Mouse (Mus musculus) spleen, adult 2 months (tissue): ENCODE data around the gene CK137956. TPM values are rescaled to one million over a fixed set of nuclear protein-coding genes. Genes with fewer than 3 reads are reported as not detected.

Experiments
- DNase-seq, 2 experiments: peaks; one replicate each; pipeline versions ENCODE4 v3.0.0 to v3.0.0-alpha.2; 2012 to 2021; ENCODE audit warnings: low spot score in 2 of 2, low read depth in 1 of 2
- H3K27ac ChIP-seq: fragments of 200-500 bp; 2 replicates; pipeline ENCODE4 v1.5.1; 2012; ENCODE audit warnings: low read length, inconsistent platforms; ENCODE audit not compliant: insufficient read depth
- H3K27me3 ChIP-seq: fragments of 200-500 bp; 2 replicates; pipeline ENCODE4 v1.6.1; 2012; ENCODE audit warnings: mild to moderate bottlenecking, moderate library complexity, low read length, inconsistent platforms; ENCODE audit not compliant: control insufficient read depth, insufficient read depth
- H3K36me3 ChIP-seq: fragments of 200-500 bp; 2 replicates; pipeline ENCODE4 v1.6.1; 2012; ENCODE audit warnings: mild to moderate bottlenecking, low read length, inconsistent platforms; ENCODE audit not compliant: control insufficient read depth, insufficient read depth
- H3K4me1 ChIP-seq: fragments of 200-500 bp; 2 replicates; pipeline ENCODE4 v1.6.1; 2011; ENCODE audit warnings: inconsistent platforms; ENCODE audit not compliant: control insufficient read depth, insufficient read depth, insufficient read length
- H3K4me3 ChIP-seq: fragments of 200-500 bp; 2 replicates; pipeline ENCODE4 v1.5.1; 2011; ENCODE audit warnings: mild to moderate bottlenecking, inconsistent platforms; ENCODE audit not compliant: insufficient read depth, insufficient read length; ENCODE audit errors: extremely low read depth
- CTCF ChIP-seq: fragments of 200-500 bp; IDR thresholded peaks from 2 replicates; pipeline ENCODE4 v1.5.1; 2011; ENCODE audit warnings: mild to moderate bottlenecking, inconsistent platforms; ENCODE audit not compliant: insufficient read depth, insufficient read length, insufficient replicate concordance; ENCODE audit errors: extremely low read depth
- POLR2A ChIP-seq: fragments of 200-500 bp; IDR thresholded peaks from 2 replicates; pipeline ENCODE4 v1.6.1; 2011; ENCODE audit warnings: low read depth, low read length, inconsistent platforms
- WGBS: fragments of 180-500 bp; shearing (Covaris S2); methylation state at CpG from one replicate; pipeline ENCODE4 v1.1.7; 2018; 5-methylcytosine and 5-hydroxymethylcytosine counted together
- polyA plus RNA-seq: library from polyadenylated mRNA; depleted of rRNA; stranded (reverse); fragments of >200 nt; gene quantifications from 2 replicates; pipeline ENCODE4 v1.2.3, GENCODE M21; 2012

CK137956 gene
- polyA plus RNA-seq, 1 experiment, result not detected

- 86% methylated on average over 6 of the region's 6 CpGs for WGBS
- TF ChIP-seq POLR2A (no peak), CTCF (no peak)
- DNase-seq, result no peak
- H3K27me3 ChIP-seq, result no peaks in the 10 kb centered on the region
- H3K36me3 ChIP-seq, result no peaks in the 10 kb centered on the region
- H3K27ac ChIP-seq, result no peak overlapping the region
- no peaks in the 10 kb centered on the region for H3K4me1 ChIP-seq
- no peak overlapping the region for H3K4me3 ChIP-seq
Observed at GRCm38 (mm10) chr4:127981125-127981524, 10.4 kb upstream of the CK137956 start.

- DNase-seq, result no peak
- Histone ChIP-seq H3K27ac (no peak overlapping the region), H3K36me3 (no peaks in the 10 kb centered on the region), H3K27me3 (no peaks in the 10 kb centered on the region), H3K4me3 (no peak overlapping the region), H3K4me1 (no peaks in the 10 kb centered on the region)
- 80% methylated on average over 3 of the region's 3 CpGs for WGBS
- TF ChIP-seq CTCF (no peak), POLR2A (no peak)
Observed at GRCm38 (mm10) chr4:127972976-127973375, 2.2 kb upstream of the CK137956 start.

GRCm38 (mm10) chr4:127970018-127970421, 731 bp downstream of the CK137956 start:
- TF ChIP-seq CTCF, result no peak
- no peak for TF ChIP-seq POLR2A
- Histone ChIP-seq H3K27ac (no peak overlapping the region), H3K36me3 (no peaks in the 10 kb centered on the region), H3K27me3 (no peaks in the 10 kb centered on the region), H3K4me1 (no peaks in the 10 kb centered on the region), H3K4me3 (no peak overlapping the region)
- 11% methylated on average over 7 of the region's 7 CpGs for WGBS
- no peak for DNase-seq

- 12% methylated on average over 7 of the region's 7 CpGs for WGBS
- no peaks in the 10 kb centered on the region for H3K36me3 ChIP-seq
- no peaks in the 10 kb centered on the region for H3K27me3 ChIP-seq
- H3K4me1 ChIP-seq, result no peaks in the 10 kb centered on the region
- no peak for TF ChIP-seq POLR2A
- TF ChIP-seq CTCF, result no peak
- H3K27ac ChIP-seq, result no peak overlapping the region
- no peak for DNase-seq
- H3K4me3 ChIP-seq, result no peak overlapping the region
Observed at GRCm38 (mm10) chr4:127969101-127969500, 1.6 kb downstream of the CK137956 start.

GRCm38 (mm10) chr4:127953006-127953710, 17.6 kb downstream of the CK137956 start:
- H3K27me3 ChIP-seq, result no peaks in the 10 kb centered on the region
- no peaks in the 10 kb centered on the region for H3K4me1 ChIP-seq
- TF ChIP-seq CTCF (no peak), POLR2A (no peak)
- no peak for DNase-seq
- WGBS, result 63% methylated on average over 10 of the region's 10 CpGs
- no peak overlapping the region for H3K4me3 ChIP-seq
- no peak overlapping the region for H3K27ac ChIP-seq
- H3K36me3 ChIP-seq, result no peaks in the 10 kb centered on the region

GRCm38 (mm10) chr4:127947696-127948095, 23.1 kb downstream of the CK137956 start:
- Histone ChIP-seq H3K4me3 (no peak overlapping the region), H3K36me3 (no peaks in the 10 kb centered on the region), H3K27me3 (no peaks in the 10 kb centered on the region), H3K4me1 (no peaks in the 10 kb centered on the region), H3K27ac (no peak overlapping the region)
- no peak for DNase-seq
- 71% methylated on average over 2 of the region's 2 CpGs for WGBS
- TF ChIP-seq CTCF (no peak), POLR2A (no peak)

GRCm38 (mm10) chr4:127937474-127937873, 33.3 kb downstream of the CK137956 start:
- H3K27me3 ChIP-seq, result no peaks in the 10 kb centered on the region
- TF ChIP-seq CTCF (no peak), POLR2A (no peak)
- no peak overlapping the region for H3K27ac ChIP-seq
- H3K4me3 ChIP-seq, result no peak overlapping the region
- no peaks in the 10 kb centered on the region for H3K36me3 ChIP-seq
- WGBS, result 83% methylated on average over 7 of the region's 7 CpGs
- no peak for DNase-seq
- no peaks in the 10 kb centered on the region for H3K4me1 ChIP-seq
